Mouse (Mus musculus) MEL (cell line): ENCODE results near the gene Fzd5. TPM values are rescaled to one million over a fixed set of nuclear protein-coding genes. Genes with fewer than 3 reads are reported as not detected.

ENCODE experiments used
- DNase-seq: peaks from one replicate; pipeline ENCODE4 v3.0.0; 2011; ENCODE audit warnings: low read depth, low spot score
- H3K27ac ChIP-seq: 2 replicates; pipeline ENCODE4 v1.5.1; 2012; ENCODE audit warnings: low read depth, mild to moderate bottlenecking, control low read depth, low read length, moderate library complexity; ENCODE audit not compliant: control insufficient read depth
- H3K27me3 ChIP-seq, 2 experiments: fragments of 150-350 bp in 1 of 2; sonication (generic) in 1 of 2; 2 replicates each; pipeline ENCODE4 v1.6.1; 2012; ENCODE audit warnings: low read length in 2 of 2, mild to moderate bottlenecking in 2 of 2, improper control_type of control experiment in 1 of 2, moderate library complexity in 1 of 2; ENCODE audit not compliant: insufficient read depth in 2 of 2, control insufficient read depth in 1 of 2
- H3K36me3 ChIP-seq, 2 experiments: 2 replicates each; pipeline ENCODE4 v1.6.1; 2012 to 2014; ENCODE audit warnings: low read length in 2 of 2, improper control_type of control experiment in 1 of 2, inconsistent platforms in 1 of 2, mild to moderate bottlenecking in 1 of 2; ENCODE audit not compliant: insufficient read depth in 2 of 2, control insufficient read depth in 1 of 2
- H3K4me1 ChIP-seq, 2 experiments: fragments of 150-350 bp in 1 of 2; sonication (generic) in 1 of 2; 2 replicates each; pipeline ENCODE4 v1.6.1; 2012; ENCODE audit warnings: low read length in 2 of 2, improper control_type of control experiment in 1 of 2, mild to moderate bottlenecking in 1 of 2; ENCODE audit not compliant: insufficient read depth in 2 of 2, control insufficient read depth in 1 of 2
- H3K4me3 ChIP-seq, 2 experiments: fragments of 150-350 bp in 1 of 2; sonication (generic) in 1 of 2; 2 replicates each; pipeline ENCODE4 v1.5.1; 2012; ENCODE audit warnings: low read depth in 2 of 2, low read length in 2 of 2, mild to moderate bottlenecking in 2 of 2, moderate library complexity in 2 of 2, control low read depth in 1 of 2, improper control_type of control experiment in 1 of 2; ENCODE audit not compliant: control insufficient read depth in 1 of 2, insufficient read depth in 1 of 2
- H3K79me2 ChIP-seq: 2 replicates; pipeline ENCODE4 v1.6.1; 2012; ENCODE audit warnings: mild to moderate bottlenecking, low read length, moderate library complexity; ENCODE audit not compliant: control insufficient read depth, poor library complexity, insufficient read depth
- H3K9ac ChIP-seq: 2 replicates; pipeline ENCODE4 v1.6.1; 2012; ENCODE audit warnings: low read depth, mild to moderate bottlenecking, control low read depth, low read length, moderate library complexity; ENCODE audit not compliant: control insufficient read depth, poor library complexity, severe bottlenecking
- H3K9me3 ChIP-seq: fragments of 150-350 bp; sonication (generic); replicated peaks from 2 replicates; pipeline ENCODE4 v1.6.1; 2012; ENCODE audit warnings: mild to moderate bottlenecking, low read length, improper control_type of control experiment, moderate library complexity; ENCODE audit not compliant: insufficient read depth
- CTCF ChIP-seq, 3 experiments: IDR thresholded peaks in 2 of 3; conservative IDR thresholded peaks in 1 of 3; 2 replicates each; pipeline ENCODE4 v1.5.1; 2011 to 2012; ENCODE audit warnings: low read length in 3 of 3, low read depth in 2 of 3, mild to moderate bottlenecking in 2 of 3, improper control_type of control experiment in 1 of 3, inconsistent platforms in 1 of 3, mixed read lengths in 1 of 3, moderate library complexity in 1 of 3; ENCODE audit not compliant: control insufficient read depth in 1 of 3, insufficient read depth in 1 of 3, poor library complexity in 1 of 3, severe bottlenecking in 1 of 3
- ELF1 ChIP-seq: IDR thresholded peaks from 2 replicates; pipeline ENCODE4 v1.6.1; 2014; ENCODE audit warnings: low read depth, mild to moderate bottlenecking, inconsistent platforms, low read length, improper control_type of control experiment, moderate library complexity
- ETS1 ChIP-seq: IDR thresholded peaks from 2 replicates; pipeline ENCODE4 v1.6.1; 2012; ENCODE audit warnings: low read depth, mild to moderate bottlenecking, inconsistent platforms, low read length, improper control_type of control experiment, moderate library complexity
- GABPA ChIP-seq: IDR thresholded peaks from 2 replicates; pipeline ENCODE4 v1.6.1; 2012; ENCODE audit warnings: low read depth, mild to moderate bottlenecking, inconsistent platforms, low read length, improper control_type of control experiment, moderate library complexity
- GATA1 ChIP-seq: IDR thresholded peaks from 2 replicates; pipeline ENCODE4 v1.6.1; 2011; ENCODE audit warnings: low read depth, low read length, improper control_type of control experiment
- HCFC1 ChIP-seq: IDR thresholded peaks from 2 replicates; pipeline ENCODE4 v1.6.1; 2012; ENCODE audit warnings: low read depth, mild to moderate bottlenecking, inconsistent platforms, low read length, improper control_type of control experiment, moderate library complexity
- JUND ChIP-seq: IDR thresholded peaks from 2 replicates; pipeline ENCODE4 v1.6.1; 2011; ENCODE audit warnings: low read depth, mild to moderate bottlenecking, improper control_type of control experiment, low read length
- KAT2A ChIP-seq: conservative IDR thresholded peaks from 2 replicates; pipeline ENCODE4 v1.6.1; 2012; ENCODE audit warnings: low read depth, low read length, improper control_type of control experiment, inconsistent platforms
- MAZ ChIP-seq: IDR thresholded peaks from 2 replicates; pipeline ENCODE4 v1.6.1; 2012; ENCODE audit warnings: low read depth, mild to moderate bottlenecking, inconsistent platforms, low read length, improper control_type of control experiment
- MXI1 ChIP-seq: IDR thresholded peaks from 2 replicates; pipeline ENCODE4 v1.6.1; 2011; ENCODE audit warnings: mild to moderate bottlenecking, low read depth, low read length, improper control_type of control experiment
- MYB ChIP-seq: IDR thresholded peaks from 2 replicates; pipeline ENCODE4 v1.6.1; 2011; ENCODE audit warnings: mild to moderate bottlenecking, low read depth, low read length, improper control_type of control experiment
- NRF1 ChIP-seq: IDR thresholded peaks from 2 replicates; pipeline ENCODE4 v1.6.1; 2014; ENCODE audit warnings: low read depth, mild to moderate bottlenecking, inconsistent platforms, low read length, improper control_type of control experiment, moderate library complexity; ENCODE audit not compliant: poor library complexity, insufficient read depth, severe bottlenecking
- POLR2A ChIP-seq, 2 experiments: IDR thresholded peaks; 2 replicates each; pipeline ENCODE4 v1.6.1; 2011 to 2012; ENCODE audit warnings: low read length in 2 of 2, mild to moderate bottlenecking in 2 of 2, control low read depth in 1 of 2, improper control_type of control experiment in 1 of 2, low read depth in 1 of 2, moderate library complexity in 1 of 2; ENCODE audit not compliant: control insufficient read depth in 1 of 2, insufficient read depth in 1 of 2, poor library complexity in 1 of 2
- POLR2AphosphoS5 ChIP-seq: IDR thresholded peaks from 2 replicates; pipeline ENCODE4 v1.6.1; 2012; ENCODE audit warnings: low read depth, borderline replicate concordance, mild to moderate bottlenecking, inconsistent platforms, low read length, moderate library complexity, mixed read lengths
- SIN3A ChIP-seq: IDR thresholded peaks from 2 replicates; pipeline ENCODE4 v1.6.1; 2012; ENCODE audit warnings: low read length, improper control_type of control experiment, inconsistent platforms
- SMC3 ChIP-seq: IDR thresholded peaks from 2 replicates; pipeline ENCODE4 v1.6.1; 2011; ENCODE audit warnings: low read depth, low read length, improper control_type of control experiment
- TAL1 ChIP-seq: IDR thresholded peaks from 2 replicates; pipeline ENCODE4 v1.6.1; 2012; ENCODE audit warnings: mild to moderate bottlenecking, inconsistent platforms, low read length, moderate library complexity, mixed read lengths
- TBP ChIP-seq: IDR thresholded peaks from 2 replicates; pipeline ENCODE4 v1.8.0; 2011; ENCODE audit warnings: low read depth, low read length, improper control_type of control experiment
- TCF12 ChIP-seq: IDR thresholded peaks from 2 replicates; pipeline ENCODE4 v1.6.1; 2014; ENCODE audit warnings: low read depth, mild to moderate bottlenecking, inconsistent platforms, low read length, improper control_type of control experiment, moderate library complexity
- UBTF ChIP-seq: IDR thresholded peaks from 2 replicates; pipeline ENCODE4 v1.6.1; 2012; ENCODE audit warnings: low read depth, mild to moderate bottlenecking, inconsistent platforms, low read length, improper control_type of control experiment, moderate library complexity, borderline replicate concordance; ENCODE audit not compliant: insufficient read depth
- USF1 ChIP-seq: IDR thresholded peaks from 2 replicates; pipeline ENCODE4 v1.6.1; 2014; ENCODE audit warnings: low read depth, mild to moderate bottlenecking, inconsistent platforms, low read length, improper control_type of control experiment, moderate library complexity
- ZC3H11A ChIP-seq: IDR thresholded peaks from 2 replicates; pipeline ENCODE4 v1.6.1; 2012; ENCODE audit warnings: low read depth, mild to moderate bottlenecking, inconsistent platforms, low read length, improper control_type of control experiment
- ZKSCAN1 ChIP-seq: IDR thresholded peaks from 2 replicates; pipeline ENCODE4 v1.6.1; 2012; ENCODE audit warnings: low read depth, mild to moderate bottlenecking, inconsistent platforms, low read length, improper control_type of control experiment, moderate library complexity
- ZMIZ1 ChIP-seq: IDR thresholded peaks from 2 replicates; pipeline ENCODE4 v1.6.1; 2012; ENCODE audit warnings: low read depth, mild to moderate bottlenecking, inconsistent platforms, low read length, improper control_type of control experiment, moderate library complexity
- ZNF384 ChIP-seq: IDR thresholded peaks from 2 replicates; pipeline ENCODE4 v1.6.1; 2012; ENCODE audit warnings: low read depth, mild to moderate bottlenecking, inconsistent platforms, low read length, improper control_type of control experiment
- polyA plus RNA-seq, 2 experiments: library from polyadenylated mRNA; stranded (reverse) in 1 of 2; unstranded in 1 of 2; fragments of >175 nt in 1 of 2; fragments of >200 nt in 1 of 2; gene quantifications; 2 replicates each; pipeline versions ENCODE4 v1.2.1 to v1.2.4; 2012; ENCODE audit warnings: low replicate concordance in 2 of 2, low read depth in 1 of 2; ENCODE audit not compliant: insufficient read length in 2 of 2, insufficient read depth in 1 of 2, missing spikeins in 1 of 2
- total RNA-seq: library from RNA; depleted of rRNA; stranded (reverse); fragments of 300-350 nt; gene quantifications from 2 replicates; pipeline ENCODE4 v1.2.3, GENCODE M21; 2012

Gene Fzd5
- total and polyA plus RNA-seq, 3 experiments, result 1.4 to 2.9 TPM; not detected in 1

DNA sequence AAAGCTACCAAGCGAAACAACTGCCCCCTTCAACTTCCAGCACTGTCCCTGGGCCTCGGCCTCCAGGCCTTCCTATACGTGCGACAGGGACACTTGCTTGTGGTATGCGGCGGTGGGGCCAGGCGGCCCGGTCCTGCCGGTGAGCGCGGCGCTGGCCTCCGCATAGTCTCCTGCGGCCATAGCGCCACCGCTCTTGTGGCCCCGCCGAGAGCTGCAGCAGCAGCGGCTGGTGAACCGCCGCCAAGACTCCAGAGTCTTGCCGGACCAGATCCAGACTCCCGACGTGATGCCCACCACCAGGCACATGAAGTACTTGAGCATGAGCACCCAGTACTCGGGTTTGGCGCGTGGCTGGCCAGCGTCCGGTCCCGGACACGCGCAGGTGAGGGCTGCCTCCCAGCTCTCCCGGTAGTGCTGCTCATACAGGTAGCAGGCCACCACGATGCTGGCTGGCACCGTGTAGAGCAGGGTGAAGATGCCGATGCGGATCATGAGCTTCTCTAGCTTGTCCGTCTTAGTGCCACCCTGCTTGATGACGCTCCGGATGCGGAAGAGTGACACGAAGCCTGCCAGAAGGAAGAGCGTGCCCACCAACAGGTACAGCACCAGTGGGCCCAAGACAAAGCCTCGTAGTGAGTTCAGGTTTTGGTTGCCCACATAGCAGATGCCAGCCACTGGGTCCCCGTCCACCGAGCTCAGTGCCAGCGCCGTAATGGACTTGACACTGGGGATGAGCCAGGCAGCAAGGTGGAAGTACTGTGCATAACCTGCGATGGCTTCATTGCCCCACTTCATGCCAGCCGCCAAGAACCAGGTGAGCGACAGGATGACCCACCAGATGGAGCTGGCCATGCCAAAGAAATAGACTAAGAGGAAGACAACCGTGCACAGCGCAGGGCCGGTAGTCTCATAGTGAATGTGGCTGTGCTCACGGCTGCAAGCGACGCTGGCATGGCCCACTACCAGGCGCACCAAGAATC is 2.5 kb downstream of the Fzd5 start:
- H3K9me3 ChIP-seq, result no peaks in the 10 kb centered on the region
- peaks cover 11 to 30% of the 10 kb centered on the region in 2 experiments for H3K4me1 ChIP-seq
- H3K27ac ChIP-seq, result no peak overlapping the region
- DNase-seq, result no peak
- no peak for TF ChIP-seq MXI1
- TF ChIP-seq ETS1, result no peak
- TF ChIP-seq CTCF (IDR thresholded peaks at IDR 0.05 in 2 of 3, conservative IDR thresholded peaks at IDR 0.05 in 1 of 3; ENCODE audit: control insufficient read depth in 1 of 3, insufficient read depth in 1 of 3, low read depth in 2 of 3, low read length in 3 of 3, poor library complexity in 1 of 3, severe bottlenecking in 1 of 3), result no peak
- TF ChIP-seq MYB, result no peak
- no peak for TF ChIP-seq ELF1
- no peak for TF ChIP-seq POLR2A (IDR thresholded peaks at IDR 0.05; ENCODE audit: control insufficient read depth in 1 of 2, insufficient read depth in 1 of 2, low read depth in 1 of 2, low read length in 2 of 2, poor library complexity in 1 of 2)
- TF ChIP-seq TCF12, result no peak
- TF ChIP-seq ZMIZ1, result no peak
- no peak for TF ChIP-seq ZNF384
- no peak for TF ChIP-seq SIN3A
- TF ChIP-seq ZKSCAN1, result no peak
- TF ChIP-seq KAT2A, result no peak
- no peak for TF ChIP-seq TAL1
- TF ChIP-seq HCFC1, result no peak
- no peak for TF ChIP-seq NRF1
- H3K79me2 ChIP-seq, result no peaks in the 10 kb centered on the region; the same call in 1 of the 2 replicates
- peaks cover 0 to 19% of the 10 kb centered on the region in 2 experiments; a peak in 2 of 4 replicates for H3K36me3 ChIP-seq
- H3K27me3 ChIP-seq, result no peaks in the 10 kb centered on the region
- H3K9ac ChIP-seq, result no peak overlapping the region
- H3K4me3 ChIP-seq, result no peak overlapping the region

DNA sequence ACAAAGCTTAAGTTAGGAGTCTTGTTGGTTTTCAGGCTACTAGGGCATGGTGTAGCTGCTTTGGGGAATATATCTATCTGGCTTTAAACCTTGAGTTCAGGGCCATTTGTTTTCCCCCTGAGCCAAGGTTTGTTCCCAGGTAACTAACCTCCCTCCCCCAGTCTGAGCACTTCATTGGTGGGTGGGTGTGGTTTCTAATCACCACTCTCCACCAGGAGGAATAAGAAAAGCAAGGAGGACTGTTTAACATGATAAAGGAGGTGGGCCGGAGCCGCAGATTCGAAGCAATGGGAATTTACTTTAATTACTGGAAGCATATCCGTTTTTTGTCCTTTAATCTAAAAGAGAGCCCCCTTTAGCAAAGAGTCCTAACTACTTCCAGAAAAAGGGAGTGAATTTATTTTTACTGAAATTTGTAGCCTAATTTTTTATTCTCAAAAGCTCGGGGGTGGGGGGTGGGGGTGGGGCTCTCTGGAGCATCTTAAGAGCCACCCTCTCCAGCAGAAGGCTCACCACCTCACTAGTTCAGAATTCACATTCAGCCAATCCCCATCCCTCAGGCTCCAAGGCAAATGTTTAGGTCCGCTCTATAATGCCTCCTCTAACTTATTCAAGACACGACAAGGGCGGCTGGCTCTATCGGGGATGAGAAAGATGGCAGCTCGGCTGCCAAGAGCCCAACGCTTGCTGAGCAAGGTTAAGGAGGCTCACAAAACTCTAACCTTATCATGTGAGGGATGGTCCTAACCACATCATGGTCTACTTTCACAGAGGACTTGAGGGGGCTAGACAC is 3.9 kb downstream of the Fzd5 start:
- no peak overlapping the region for H3K9ac ChIP-seq
- H3K9me3 ChIP-seq, result no peaks in the 10 kb centered on the region
- peaks cover 11 to 28% of the 10 kb centered on the region in 2 experiments for H3K4me1 ChIP-seq
- H3K27me3 ChIP-seq, result no peaks in the 10 kb centered on the region
- peak overlapping the region in 1 of 2 experiments; percentile 23; a peak in 2 of 4 replicates for H3K4me3 ChIP-seq
- peaks cover 0 to 17% of the 10 kb centered on the region in 2 experiments; a peak in 2 of 4 replicates for H3K36me3 ChIP-seq
- DNase-seq, result peak; percentile 69
- H3K27ac ChIP-seq, result peak overlapping the region; percentile 24
- no peaks in the 10 kb centered on the region; the same call in 1 of the 2 replicates for H3K79me2 ChIP-seq
- TF ChIP-seq MXI1 (no peak), UBTF (no peak), GATA1 (peak; percentile 73), CTCF (IDR thresholded peaks at IDR 0.05 in 2 of 3, conservative IDR thresholded peaks at IDR 0.05 in 1 of 3; ENCODE audit: control insufficient read depth in 1 of 3, insufficient read depth in 1 of 3, low read depth in 2 of 3, low read length in 3 of 3, poor library complexity in 1 of 3, severe bottlenecking in 1 of 3) (no peak), ZMIZ1 (no peak), ZKSCAN1 (no peak), SIN3A (no peak), ZC3H11A (no peak), USF1 (no peak), TAL1 (peak; percentile 88), NRF1 (no peak), SMC3 (0 out of 2 replicates have a peak, but pooled peaks have one; percentile 1), POLR2AphosphoS5 (no peak), MYB (no peak), GABPA (no peak), MAZ (peak; percentile 46; the same call in 1 of the 2 replicates), TCF12 (peak; percentile 90), JUND (no peak), TBP (no peak), ZNF384 (no peak)
